Mouse (Mus musculus) heart, embryonic 14.5 days (tissue): ENCODE results near the gene Epx. TPM values are rescaled to one million over a fixed set of nuclear protein-coding genes. Genes with fewer than 3 reads are reported as not detected.

ENCODE experiments used
- ATAC-seq: fragments of 200-750 bp; cut with Nextera tagmentation; 2 replicates; pipeline ENCODE4 v1.8.0; 2017; ENCODE audit warnings: low read depth, moderate TSS enrichment; ENCODE audit not compliant: insufficient number of reproducible peaks, insufficient read depth, low FRiP score
- H3K27ac ChIP-seq, 2 experiments: fragments of 200-500 bp in 1 of 2; fragments of 300-500 bp in 1 of 2; sonication (generic) in 1 of 2; replicated peaks in 1 of 2; 2 replicates each; pipeline ENCODE4 v1.5.1; 2012 to 2014; ENCODE audit warnings: low read depth in 2 of 2, low read length in 2 of 2, control low read depth in 1 of 2, mild to moderate bottlenecking in 1 of 2, mixed read lengths in 1 of 2; ENCODE audit not compliant: control insufficient read depth in 1 of 2, insufficient read depth in 1 of 2
- H3K27me3 ChIP-seq: fragments of 300-500 bp; sonication (generic); 2 replicates; pipeline ENCODE4 v1.6.1; 2014; ENCODE audit warnings: mild to moderate bottlenecking, low read length, control low read depth; ENCODE audit not compliant: control insufficient read depth, insufficient read depth
- H3K36me3 ChIP-seq: fragments of 300-500 bp; sonication (generic); 2 replicates; pipeline ENCODE4 v1.6.1; 2014; ENCODE audit warnings: mild to moderate bottlenecking, control low read depth, low read length, mixed read lengths; ENCODE audit not compliant: control insufficient read depth, insufficient read depth
- H3K4me1 ChIP-seq, 2 experiments: fragments of 200-500 bp in 1 of 2; fragments of 300-500 bp in 1 of 2; sonication (generic) in 1 of 2; 2 replicates each; pipeline ENCODE4 v1.6.1; 2012 to 2014; ENCODE audit warnings: low read length in 2 of 2, control low read depth in 1 of 2, mixed read lengths in 1 of 2; ENCODE audit not compliant: control insufficient read depth in 2 of 2, insufficient read depth in 2 of 2
- H3K4me2 ChIP-seq: fragments of 300-500 bp; sonication (generic); 2 replicates; pipeline ENCODE4 v1.6.1; 2014; ENCODE audit warnings: mild to moderate bottlenecking, low read length
- H3K4me3 ChIP-seq, 2 experiments: fragments of 200-500 bp in 1 of 2; fragments of 300-500 bp in 1 of 2; sonication (generic) in 1 of 2; 2 replicates each; pipeline ENCODE4 v1.5.1; 2012 to 2014; ENCODE audit warnings: low read length in 2 of 2, mild to moderate bottlenecking in 2 of 2, control low read depth in 1 of 2, low read depth in 1 of 2, moderate library complexity in 1 of 2; ENCODE audit not compliant: control insufficient read depth in 1 of 2, insufficient read depth in 1 of 2
- H3K9ac ChIP-seq: fragments of 300-500 bp; sonication (generic); 2 replicates; pipeline ENCODE4 v1.6.1; 2014; ENCODE audit warnings: mild to moderate bottlenecking, low read length
- H3K9me3 ChIP-seq: fragments of 300-500 bp; sonication (generic); 2 replicates; pipeline ENCODE4 v1.6.1; 2016; ENCODE audit warnings: low read length, control low read depth; ENCODE audit not compliant: control insufficient read depth
- WGBS: fragments of 180-500 bp; shearing (Covaris S2); extraction: QIAGEN DNeasy Blood & Tissue Kit; methylation state at CpG from one replicate; pipeline ENCODE4 v1.1.7; 2014; 5-methylcytosine and 5-hydroxymethylcytosine counted together
- polyA plus RNA-seq: library from polyadenylated mRNA; unstranded; fragments of >200 nt; fragmentation: Nextera tagmentation; extraction: Ambion mirVana; gene quantifications from 2 replicates; pipeline ENCODE4 v1.2.1, GENCODE M21; 2014

The Epx gene
- 0.19 and 0.63 TPM in 2 replicates for polyA plus RNA-seq

- no peaks in the 10 kb centered on the region for H3K9me3 ChIP-seq
- peaks cover 6% of the 10 kb centered on the region; the same call in 1 of the 2 replicates for H3K27me3 ChIP-seq
- H3K4me3 ChIP-seq = no peak within 1 kb of the TSS
- no peaks in the 10 kb centered on the region for H3K4me1 ChIP-seq
- H3K9ac ChIP-seq = no peak within 1 kb of the TSS
- no peaks in the 10 kb centered on the region for H3K36me3 ChIP-seq
- no peak within 1 kb of the TSS for H3K4me2 ChIP-seq
- no peak within 1 kb of the TSS for H3K27ac ChIP-seq
- WGBS = 78% methylated on average over 6 of the region's 6 CpGs
- no peak for ATAC-seq
Measured at GRCm38 (mm10) chr11:87875436-87875835, at the start of gene Epx. Gene Epx, minus strand, starts transcription at chr11:87875536.

DNA sequence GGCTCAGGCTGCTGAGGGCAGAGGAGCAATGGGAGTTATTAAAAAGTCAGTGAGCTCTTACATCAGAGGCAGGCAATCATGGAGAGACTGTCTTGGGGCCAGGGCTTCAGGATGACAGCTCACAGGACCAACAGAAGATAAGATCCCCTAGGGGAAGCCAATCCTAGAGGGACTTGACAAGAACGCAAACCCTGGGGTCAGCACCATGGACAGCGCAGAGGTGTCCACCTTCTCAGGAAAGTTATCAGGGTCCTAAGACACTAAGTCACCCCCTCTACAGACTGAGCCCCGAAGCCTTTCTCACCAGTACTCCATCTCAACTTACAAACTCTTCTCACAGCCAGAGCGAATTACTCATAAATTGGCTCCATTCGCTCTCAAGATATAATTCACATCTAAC lies 45.6 kb upstream of the Epx start, which contains the start of gene Olfr464:
Gene Olfr464 (minus strand): TSS at position 2 of the 400 bp plus-strand sequence.
- Histone ChIP-seq H3K36me3 (no peaks in the 10 kb centered on the region), H3K9ac (no peak within 1 kb of the TSS), H3K9me3 (0 out of 2 replicates have a peak, but pooled peaks cover 2% of the 10 kb centered on the region), H3K4me2 (no peak within 1 kb of the TSS), H3K27me3 (no peaks in the 10 kb centered on the region), H3K27ac (no peak within 1 kb of the TSS), H3K4me3 (no peak within 1 kb of the TSS), H3K4me1 (no peaks in the 10 kb centered on the region)
- no peak for ATAC-seq
- 19% methylated on average over 5 of the region's 5 CpGs for WGBS

DNA sequence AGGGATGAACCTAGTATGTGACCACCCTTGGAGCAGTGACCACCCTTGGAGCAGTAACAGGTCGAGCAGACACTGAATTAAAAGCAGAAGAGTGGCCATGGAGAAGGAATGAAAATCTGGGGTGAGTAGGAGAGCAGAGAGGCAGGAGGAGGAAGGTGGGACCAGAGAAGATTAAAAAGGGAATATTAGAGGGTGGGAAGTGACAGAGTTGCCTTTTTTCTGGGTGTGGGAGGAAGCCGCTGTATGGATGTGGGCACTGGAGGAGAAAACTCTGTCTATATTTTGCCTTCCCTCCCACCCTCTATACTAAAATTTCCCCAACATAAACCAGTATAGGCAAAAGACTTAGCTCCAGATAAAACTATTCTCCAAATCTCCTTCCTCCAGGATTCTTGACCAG lies 45.0 kb upstream of the Epx start:
- no peak overlapping the region for H3K27ac ChIP-seq
- H3K36me3 ChIP-seq = no peaks in the 10 kb centered on the region
- no peaks in the 10 kb centered on the region for H3K27me3 ChIP-seq
- H3K4me1 ChIP-seq = no peaks in the 10 kb centered on the region
- 0 out of 2 replicates have a peak, but pooled peaks cover 2% of the 10 kb centered on the region for H3K9me3 ChIP-seq
- no peak overlapping the region for H3K4me2 ChIP-seq
- no peak overlapping the region for H3K4me3 ChIP-seq
- no peak for ATAC-seq
- no peak overlapping the region for H3K9ac ChIP-seq
- 66% methylated on average over 2 of the region's 2 CpGs for WGBS

- Histone ChIP-seq H3K36me3 (no peaks in the 10 kb centered on the region), H3K27me3 (no peaks in the 10 kb centered on the region), H3K9ac (no peak overlapping the region), H3K4me3 (no peak overlapping the region), H3K27ac (no peak overlapping the region), H3K4me2 (no peak overlapping the region), H3K4me1 (no peaks in the 10 kb centered on the region), H3K9me3 (no peaks in the 10 kb centered on the region)
- ATAC-seq = no peak
- 71% methylated on average over 1 of the region's 1 CpGs for WGBS
Measured at GRCm38 (mm10) chr11:87916005-87916404, 40.7 kb upstream of the Epx start.

DNA sequence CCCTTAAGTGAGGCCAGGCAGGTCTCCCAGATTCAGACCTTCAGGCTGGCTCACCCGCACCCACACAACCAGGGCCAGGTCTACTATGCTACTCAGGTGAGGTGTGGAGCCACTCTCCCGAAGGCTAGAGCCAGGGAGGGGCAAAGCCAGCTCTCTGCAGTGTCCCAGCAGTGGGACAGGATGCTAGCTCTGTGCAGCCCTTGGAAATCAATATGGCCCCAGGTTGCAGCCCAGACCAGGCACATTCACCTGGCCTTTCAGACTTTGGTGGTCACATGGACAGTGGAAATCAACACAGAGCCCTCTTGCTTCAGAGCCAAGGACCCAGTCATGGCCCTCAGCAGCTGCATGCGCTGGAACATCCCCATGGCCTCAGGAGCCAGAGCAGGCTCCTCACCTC lies 29.0 kb upstream of the Epx start:
- no peak for ATAC-seq
- Histone ChIP-seq H3K9ac (no peak overlapping the region), H3K27me3 (no peaks in the 10 kb centered on the region), H3K4me1 (no peaks in the 10 kb centered on the region), H3K27ac (no peak overlapping the region), H3K9me3 (no peaks in the 10 kb centered on the region), H3K4me3 (no peak overlapping the region), H3K36me3 (no peaks in the 10 kb centered on the region), H3K4me2 (no peak overlapping the region)
- 80% methylated on average over 3 of the region's 3 CpGs for WGBS

DNA sequence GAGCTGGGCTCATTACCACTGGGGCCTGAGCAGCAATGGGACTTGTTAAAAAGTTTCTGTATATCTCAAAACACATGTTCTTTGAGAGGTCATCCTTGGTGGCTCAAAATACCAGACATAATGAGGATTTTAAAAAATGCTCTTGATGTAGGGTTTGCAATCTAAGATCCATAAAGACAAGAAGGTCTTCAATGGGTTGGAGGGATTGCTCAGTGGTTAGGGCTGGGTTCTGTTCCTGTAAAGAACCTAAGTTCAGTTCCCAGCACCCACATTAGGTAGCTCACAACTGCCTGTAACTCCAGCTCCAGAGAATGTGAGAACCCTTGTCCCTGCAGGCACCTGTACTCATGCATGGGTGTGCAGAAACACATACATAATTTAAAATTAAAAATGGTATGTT lies 22.0 kb upstream of the Epx start, which contains the start of gene Olfr463:
Gene Olfr463 (minus strand): TSS at position 101 of the 400 bp plus-strand sequence.
- H3K9me3 ChIP-seq = no peaks in the 10 kb centered on the region
- H3K4me3 ChIP-seq = no peak within 1 kb of the TSS
- H3K4me1 ChIP-seq = no peaks in the 10 kb centered on the region
- no peak within 1 kb of the TSS for H3K4me2 ChIP-seq
- H3K27me3 ChIP-seq = no peaks in the 10 kb centered on the region
- H3K9ac ChIP-seq = no peak within 1 kb of the TSS
- H3K36me3 ChIP-seq = no peaks in the 10 kb centered on the region
- no peak within 1 kb of the TSS for H3K27ac ChIP-seq
- ATAC-seq = no peak

- no peak within 1 kb of the TSS for H3K27ac ChIP-seq
- H3K27me3 ChIP-seq = 0 out of 2 replicates have a peak, but pooled peaks cover 5% of the 10 kb centered on the region
- no peaks in the 10 kb centered on the region for H3K36me3 ChIP-seq
- WGBS = 79% methylated on average over 6 of the region's 6 CpGs
- no peak within 1 kb of the TSS for H3K9ac ChIP-seq
- no peaks in the 10 kb centered on the region for H3K4me1 ChIP-seq
- H3K4me2 ChIP-seq = no peak within 1 kb of the TSS
- ATAC-seq = no peak
- no peak within 1 kb of the TSS for H3K4me3 ChIP-seq
- H3K9me3 ChIP-seq = no peaks in the 10 kb centered on the region
Measured at GRCm38 (mm10) chr11:87892168-87892567, 16.8 kb upstream of the Epx start, which contains the start of gene Olfr462. Gene Olfr462, minus strand, starts transcription at chr11:87892268.

DNA sequence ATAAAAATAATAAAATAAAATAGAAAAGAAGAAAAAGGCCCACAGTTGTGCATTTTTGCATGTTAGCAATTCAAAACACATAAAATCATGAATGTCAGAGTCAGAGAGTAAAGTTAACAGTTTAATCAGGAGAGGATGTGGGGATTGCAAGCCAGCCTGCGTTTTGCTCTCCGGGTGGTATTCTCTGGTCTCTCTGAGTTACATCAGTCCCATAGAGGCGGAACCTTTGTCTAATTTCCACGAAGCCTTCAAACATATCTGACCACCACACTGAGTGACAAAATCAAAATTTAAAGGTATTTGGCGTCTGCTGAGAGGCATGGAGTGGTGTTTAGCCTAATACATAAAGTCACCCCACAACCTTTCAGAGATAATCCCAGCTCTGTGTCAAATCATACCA lies 9.5 kb upstream of the Epx start:
- Histone ChIP-seq H3K36me3 (no peaks in the 10 kb centered on the region), H3K9me3 (0 out of 2 replicates have a peak, but pooled peaks cover 2% of the 10 kb centered on the region), H3K4me1 (no peaks in the 10 kb centered on the region), H3K27ac (no peak overlapping the region), H3K9ac (no peak overlapping the region), H3K27me3 (peaks cover 7% of the 10 kb centered on the region), H3K4me3 (no peak overlapping the region), H3K4me2 (no peak overlapping the region)
- 74% methylated on average over 5 of the region's 5 CpGs for WGBS
- ATAC-seq = no peak
